Mouse (Mus musculus) telencephalon, adult 2 months (tissue): ENCODE measurements around the gene Tspan10.

Experiments
- DNase-seq: peaks from one replicate; pipeline ENCODE4 v3.0.0-alpha.2; 2011; ENCODE audit warnings: low read depth, low spot score

Tspan10 gene

DNA sequence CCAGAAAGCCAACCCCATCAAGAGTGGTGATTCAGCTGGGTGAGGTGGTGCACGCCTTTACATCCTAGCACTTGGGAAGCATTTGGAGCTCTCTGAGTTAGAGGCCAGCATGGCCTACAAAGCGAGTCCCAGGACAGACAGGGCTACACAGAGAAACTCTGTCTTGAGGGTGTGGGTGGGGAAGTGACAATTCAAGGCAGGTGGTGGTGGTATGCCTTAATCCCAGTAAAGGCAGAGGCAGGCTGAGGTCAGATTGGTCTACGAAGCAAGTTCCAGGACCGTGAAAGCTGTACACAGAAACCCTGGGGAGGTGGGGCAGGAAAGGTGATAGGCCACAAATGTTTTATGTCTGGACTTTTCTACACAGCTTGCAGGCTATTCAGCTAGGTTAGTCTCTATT, 12.5 kb downstream of the Tspan10 start:
- DNase-seq = no peak

DNA sequence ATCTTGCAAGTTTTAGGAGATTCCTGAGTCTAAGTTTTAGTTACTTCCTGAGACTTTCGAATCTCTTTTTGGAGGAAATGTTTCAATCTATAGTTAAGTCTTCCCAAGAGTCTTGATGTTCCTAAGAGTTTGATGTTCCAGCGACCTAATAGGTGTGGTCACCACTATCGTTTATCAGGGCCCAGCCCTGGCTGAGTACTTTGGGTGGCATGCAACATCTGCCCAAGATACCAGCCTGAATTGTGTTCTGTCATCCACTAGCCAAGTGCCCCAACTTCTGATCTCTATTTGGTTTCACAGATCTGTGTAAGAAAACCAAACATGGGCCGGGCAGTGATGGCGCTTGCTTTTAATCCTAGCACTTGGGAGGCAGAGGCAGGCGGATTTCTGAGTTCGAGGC, 13.0 kb downstream of the Tspan10 start:
- no peak for DNase-seq

DNA sequence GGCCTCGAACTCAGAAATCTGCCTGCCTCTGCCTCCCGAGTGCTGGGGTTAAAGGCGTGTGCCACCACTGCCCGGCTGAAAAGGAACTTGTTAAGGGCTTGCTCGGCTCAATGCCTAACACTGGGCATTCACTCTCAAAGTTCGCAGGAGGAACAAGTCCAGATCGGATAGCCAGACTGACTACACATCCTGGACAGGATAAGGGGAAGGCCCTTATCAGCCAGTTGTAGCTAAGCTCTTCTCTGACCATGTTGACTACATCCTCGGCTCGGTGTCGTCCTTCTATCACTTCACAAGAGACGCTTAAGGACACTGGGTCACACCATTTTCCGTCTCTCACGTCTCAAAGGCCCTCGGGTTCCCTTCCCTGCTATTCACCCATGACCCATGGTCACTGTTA, 14.9 kb downstream of the Tspan10 start:
- no peak for DNase-seq

DNA sequence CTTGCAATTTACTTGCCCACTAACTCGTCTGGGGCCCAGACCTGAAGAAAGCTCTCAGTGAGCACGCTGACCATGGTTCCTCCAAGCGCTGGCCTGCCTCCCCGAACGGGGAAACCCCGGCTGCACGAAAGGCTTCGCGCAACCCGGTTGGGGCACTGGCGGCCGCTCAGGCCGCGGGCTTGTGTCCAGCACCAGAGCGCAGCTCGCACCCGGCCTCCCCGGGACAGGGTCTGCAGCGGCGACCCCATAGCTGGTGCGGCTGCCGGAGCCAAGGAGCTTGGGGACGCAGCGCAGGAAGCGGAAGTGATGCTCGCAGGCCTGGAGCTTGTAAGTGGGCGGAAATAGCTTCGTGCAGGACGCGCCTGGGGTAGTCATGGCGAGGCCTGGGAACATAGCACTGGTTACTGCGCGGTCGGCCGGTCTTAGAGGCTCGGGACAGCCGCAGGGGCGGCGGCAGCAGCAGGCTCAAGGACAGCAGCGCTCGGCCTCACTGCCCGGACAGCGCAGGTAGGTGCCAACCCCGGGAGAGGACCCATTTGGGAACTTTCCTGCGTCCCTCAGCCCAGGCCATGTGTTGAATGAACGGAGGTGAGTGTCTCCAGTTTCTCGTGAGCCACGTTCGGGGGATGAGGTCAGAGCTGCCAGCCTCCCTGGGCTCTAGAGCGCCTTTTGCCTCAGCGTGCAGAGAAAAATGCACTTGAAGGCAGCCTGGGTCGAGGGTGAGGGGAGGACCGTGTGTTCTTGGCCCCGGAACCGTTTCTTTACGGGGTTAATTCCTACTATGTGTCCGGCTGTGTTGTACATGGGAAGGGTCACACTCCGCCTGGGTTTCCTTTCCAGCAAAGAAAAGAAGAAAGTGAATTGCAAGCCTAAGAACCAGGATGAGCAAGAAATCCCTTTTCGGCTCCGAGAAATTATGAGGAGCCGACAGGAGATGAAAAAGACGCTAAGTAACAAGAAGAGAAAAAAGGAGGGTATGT, 15.6 kb downstream of the Tspan10 start, which contains the start of the genes Oxld1 and Ccdc137:
Gene Oxld1, minus strand, starts transcription at position 297 of the 980 bp plus-strand sequence.
Gene Ccdc137, plus strand, starts transcription at position 344 of the 980 bp plus-strand sequence.
- DNase-seq = peak; percentile 86

DNA sequence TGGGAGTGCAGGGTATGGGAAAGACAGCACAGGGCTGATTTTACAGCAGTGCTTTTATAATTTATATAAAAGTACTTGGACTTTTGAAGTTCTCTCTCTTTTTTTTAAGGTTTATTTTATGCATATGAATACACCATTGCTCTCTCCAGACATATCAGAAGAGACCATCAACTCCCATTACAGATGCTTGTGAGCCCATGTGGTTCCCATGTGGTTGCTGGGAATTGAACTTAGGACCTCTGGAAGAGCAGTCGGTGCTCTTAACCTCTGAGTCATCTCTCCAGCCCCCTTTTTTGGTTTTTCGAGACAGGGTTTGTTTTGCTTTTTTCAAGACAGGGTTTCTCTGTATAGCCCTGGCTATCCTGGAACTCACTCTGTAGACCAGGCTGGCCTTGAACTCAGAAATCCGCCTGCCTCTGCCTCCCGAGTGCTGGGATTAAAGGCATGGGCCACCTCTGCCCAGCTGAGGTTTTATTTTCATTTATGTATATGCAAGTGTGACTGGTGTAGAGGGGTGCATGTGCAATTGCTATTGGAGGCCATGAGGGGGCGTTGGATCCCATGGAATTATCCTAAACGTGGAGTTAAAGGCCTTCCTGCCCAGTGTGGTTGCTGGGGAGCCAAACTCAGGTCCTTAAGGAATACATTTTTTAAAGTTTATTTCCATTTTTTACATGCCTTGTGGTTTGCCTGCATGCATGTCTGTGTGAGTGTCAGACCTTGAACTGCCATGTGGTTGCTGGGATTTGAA, 16.6 kb downstream of the Tspan10 start:
- DNase-seq = no peak

DNA sequence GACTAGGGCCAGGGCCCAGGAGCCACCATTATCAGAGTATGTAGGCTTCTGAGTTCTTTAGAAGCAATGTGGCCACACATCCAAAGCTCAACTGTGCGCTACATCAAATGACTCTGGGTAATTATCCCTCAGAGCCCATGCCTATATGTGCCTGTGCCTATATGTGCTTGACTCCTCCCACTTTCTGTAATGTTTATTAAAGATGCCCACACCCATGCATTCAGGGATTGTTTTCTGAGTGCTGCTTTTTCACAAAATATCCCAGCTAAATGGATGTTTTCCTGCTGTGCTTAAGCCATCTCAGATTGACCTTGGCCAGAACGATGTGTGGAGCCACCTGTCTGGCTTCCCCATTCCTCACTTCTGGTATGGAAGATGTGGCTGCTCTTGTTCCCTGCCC, 21.1 kb downstream of the Tspan10 start:
- DNase-seq = no peak

DNA sequence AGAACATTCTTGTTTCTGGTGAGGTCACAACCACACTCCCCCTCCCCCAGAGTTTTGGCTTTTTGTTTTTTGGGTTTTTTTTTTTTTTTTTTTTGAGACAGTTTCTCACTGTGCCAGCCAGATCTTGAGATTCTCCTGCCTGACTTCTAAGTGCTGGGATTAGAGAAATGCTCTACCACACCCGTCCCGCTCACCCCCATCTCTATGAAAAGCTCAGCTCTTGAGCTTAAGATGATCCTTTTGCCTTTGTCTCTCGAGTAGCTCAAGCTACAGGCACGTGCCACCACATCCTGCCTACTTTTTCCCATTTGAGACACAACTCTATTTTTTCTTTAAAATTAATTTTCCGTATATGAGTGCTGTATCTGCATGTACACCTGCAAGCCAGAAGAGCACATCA, 21.9 kb downstream of the Tspan10 start:
- DNase-seq = no peak

DNA sequence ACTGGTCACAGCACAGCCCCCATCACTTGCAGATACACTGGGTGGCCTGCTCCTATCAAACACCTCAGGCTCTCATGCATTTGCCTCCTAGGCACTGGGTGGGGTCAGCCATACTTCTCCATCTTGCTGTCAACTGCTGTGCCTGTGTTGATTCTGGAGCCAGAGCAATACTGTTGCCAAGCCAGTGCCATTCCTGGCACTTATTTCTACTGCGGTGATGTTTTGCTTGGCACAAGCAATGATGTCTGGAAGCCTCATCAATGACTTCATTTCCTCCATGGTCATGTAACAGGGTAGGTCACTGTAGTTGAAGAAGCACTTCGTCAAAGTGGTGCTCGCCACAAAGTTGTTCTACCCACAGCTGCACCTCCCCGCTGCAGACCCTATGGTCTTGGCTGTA, 23.1 kb downstream of the Tspan10 start:
- no peak for DNase-seq

DNA sequence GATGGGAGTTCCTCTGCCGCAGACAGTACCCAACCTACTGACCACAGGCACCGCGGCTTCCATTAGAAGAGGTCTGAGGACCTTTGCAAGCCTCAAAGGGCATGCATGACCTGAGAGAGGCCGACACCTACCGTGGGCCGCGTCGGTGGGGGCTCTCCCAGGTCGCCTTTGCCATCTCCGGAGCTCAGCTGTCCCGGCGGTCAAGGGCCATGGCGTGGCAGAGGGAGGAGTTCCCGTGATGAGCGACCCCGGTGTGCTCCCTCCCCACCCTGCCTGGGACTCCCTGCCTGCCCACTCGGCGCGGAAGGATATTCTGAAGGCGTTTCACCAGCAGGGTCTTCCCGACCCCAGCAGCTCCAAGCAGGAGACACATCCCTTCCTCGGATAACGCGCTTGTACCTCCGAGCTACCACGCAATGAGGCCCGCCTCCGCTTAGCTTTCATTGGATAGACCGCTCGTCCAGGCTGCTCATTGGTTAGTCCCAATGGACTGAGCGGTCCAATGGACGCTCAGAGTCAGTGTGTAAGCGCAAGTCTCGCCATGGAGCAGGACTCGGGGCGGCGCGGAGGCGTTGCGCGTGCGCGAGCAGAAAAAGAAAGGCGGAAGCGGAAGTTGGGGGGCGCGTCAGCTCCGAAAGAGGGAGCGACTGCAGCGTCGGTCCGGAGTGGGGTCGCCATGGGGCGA, 24.7 kb downstream of the Tspan10 start, which contains the start of gene Arl16:
Gene Arl16, minus strand, starts transcription at position 557 of the 685 bp plus-strand sequence.
- peak; percentile 99 for DNase-seq

DNA sequence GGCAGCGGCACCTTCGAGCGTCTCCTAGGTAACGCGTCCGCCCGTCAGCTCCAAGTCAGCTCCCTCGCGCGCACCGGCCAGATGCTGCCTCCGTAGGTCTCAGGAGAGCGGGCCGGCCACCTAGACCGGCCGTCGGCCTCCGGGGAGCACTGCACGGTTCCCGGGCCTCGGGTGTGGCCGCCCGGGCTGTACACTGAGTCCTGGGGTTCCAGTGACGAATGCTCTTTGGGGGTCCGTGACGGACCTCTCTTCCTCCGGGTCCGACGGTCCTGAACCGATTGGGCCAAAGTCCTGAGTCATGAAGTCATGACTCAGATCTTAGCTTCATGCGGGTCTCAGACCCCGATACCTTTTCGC, 25.3 kb downstream of the Tspan10 start:
- no peak for DNase-seq

DNA sequence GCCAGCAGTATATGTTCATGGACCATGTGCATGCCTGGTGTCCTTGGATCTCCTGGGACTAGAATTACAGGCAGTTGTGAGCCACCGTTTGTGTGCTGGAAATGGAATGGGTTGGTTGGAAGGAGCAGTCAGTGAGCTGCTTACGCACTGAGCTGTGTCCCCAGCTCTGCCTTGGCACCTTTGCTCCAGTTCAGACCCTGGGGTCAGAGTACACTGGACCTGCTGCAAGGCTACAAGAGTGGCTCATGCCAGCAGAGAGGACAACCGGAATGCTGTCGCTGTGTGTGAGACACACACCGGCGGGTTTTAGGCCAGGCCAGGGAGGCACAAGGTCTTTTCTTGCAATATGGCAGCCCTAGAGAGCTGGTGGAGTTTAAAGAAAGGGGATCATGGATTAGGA, 29.6 kb downstream of the Tspan10 start:
- DNase-seq = no peak

DNA sequence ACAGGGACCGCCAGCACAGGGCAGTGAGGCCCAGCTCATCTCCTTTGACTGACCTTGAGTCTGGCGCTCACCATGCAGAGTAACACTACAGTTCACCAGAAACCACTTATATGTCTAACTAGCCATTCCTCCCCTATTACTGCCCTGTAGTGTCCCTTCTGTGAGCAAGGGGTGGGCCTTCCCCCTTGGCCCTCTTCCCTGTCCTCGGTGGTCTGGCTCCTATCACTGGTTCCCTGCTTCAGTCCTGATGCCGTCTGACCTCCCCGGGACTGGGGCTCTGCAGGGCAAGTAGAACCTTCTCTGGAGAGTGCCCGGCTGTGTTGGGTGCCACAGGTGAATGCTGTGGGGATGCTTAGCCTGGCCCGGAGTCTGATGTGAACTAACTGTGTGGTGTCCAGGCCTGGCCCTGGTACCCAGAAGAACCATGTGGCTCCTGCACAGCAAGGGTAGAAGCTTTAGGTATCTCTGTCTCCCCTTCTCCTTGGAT, 41.0 kb downstream of the Tspan10 start:
- no peak for DNase-seq

DNA sequence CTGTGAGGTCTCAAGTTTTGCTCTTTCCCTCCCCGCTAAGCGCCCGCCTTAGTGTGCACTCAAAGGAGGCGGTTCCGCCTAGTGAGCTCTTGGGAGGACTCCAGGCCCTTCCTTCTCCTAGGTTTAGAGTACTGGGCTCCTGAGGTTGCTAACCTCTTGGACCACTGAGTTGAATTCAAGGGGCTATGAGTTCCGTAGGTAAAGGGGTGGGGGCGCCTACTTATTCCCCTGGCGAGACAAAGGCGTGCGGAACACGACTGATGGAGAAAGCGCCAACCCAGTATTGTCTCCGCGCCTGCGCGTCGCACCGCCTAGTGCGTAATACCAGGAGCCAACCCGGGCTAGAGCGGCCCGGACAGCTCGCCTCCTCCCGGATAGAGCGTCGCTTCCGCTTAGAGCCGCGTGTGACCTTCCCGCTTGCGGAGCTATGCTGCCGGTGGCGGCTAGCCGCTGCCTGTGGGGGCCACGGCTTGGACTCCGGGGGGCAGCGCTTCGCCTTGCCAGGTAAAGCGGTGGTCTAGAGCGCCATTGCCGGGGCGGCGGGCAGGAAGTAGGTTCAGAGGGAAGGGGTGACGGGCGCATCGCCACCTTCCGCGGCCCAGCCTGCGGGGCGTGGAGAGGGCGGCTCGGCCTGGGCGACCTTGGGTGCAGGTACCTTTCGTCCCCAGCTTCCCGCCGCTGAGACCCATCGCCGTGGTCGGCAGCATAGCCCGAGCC, 42.0 kb downstream of the Tspan10 start, which contains the start of gene Mrpl12:
Gene Mrpl12, plus strand, starts transcription at position 349 of the 717 bp plus-strand sequence.
- DNase-seq = peak; percentile 97

DNA sequence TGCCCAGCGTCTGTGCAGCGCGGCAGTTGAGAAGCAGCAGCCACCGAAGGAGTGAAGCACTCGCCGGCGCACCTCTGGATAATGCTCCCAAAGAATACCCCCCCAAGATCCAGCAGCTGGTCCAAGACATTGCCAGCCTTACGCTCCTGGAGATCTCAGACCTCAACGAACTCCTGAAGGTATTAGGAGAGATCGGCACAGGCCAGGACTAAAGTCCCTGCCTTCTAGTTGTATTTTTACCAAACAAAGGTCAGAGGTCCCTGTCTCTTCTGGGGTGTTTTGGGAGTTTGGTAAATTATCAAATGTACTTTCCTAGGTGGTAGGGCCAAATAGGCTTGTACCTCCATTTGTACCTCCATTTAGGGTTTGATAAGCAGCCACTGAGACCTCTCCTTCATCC, 42.8 kb downstream of the Tspan10 start:
- DNase-seq = no peak

DNA sequence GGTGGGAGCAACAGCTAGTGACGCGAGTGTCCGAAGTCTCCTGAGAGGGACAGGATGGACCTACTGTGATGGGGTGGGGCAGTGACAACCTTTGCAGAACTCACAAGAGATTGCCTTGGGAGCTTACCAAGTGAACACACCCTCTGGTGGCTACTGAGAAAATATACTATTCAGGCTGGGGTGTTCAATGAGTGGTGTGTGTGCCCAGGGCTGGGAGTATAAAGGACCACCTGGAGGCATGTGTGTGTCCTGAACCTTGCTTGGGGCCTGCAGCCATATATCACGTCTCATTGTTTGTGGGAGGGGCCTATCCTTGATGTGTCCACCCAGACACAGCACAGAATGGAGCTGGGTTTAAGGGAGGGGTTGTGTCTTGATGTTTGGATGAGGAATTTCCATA, 46.1 kb downstream of the Tspan10 start:
- DNase-seq = no peak

DNA sequence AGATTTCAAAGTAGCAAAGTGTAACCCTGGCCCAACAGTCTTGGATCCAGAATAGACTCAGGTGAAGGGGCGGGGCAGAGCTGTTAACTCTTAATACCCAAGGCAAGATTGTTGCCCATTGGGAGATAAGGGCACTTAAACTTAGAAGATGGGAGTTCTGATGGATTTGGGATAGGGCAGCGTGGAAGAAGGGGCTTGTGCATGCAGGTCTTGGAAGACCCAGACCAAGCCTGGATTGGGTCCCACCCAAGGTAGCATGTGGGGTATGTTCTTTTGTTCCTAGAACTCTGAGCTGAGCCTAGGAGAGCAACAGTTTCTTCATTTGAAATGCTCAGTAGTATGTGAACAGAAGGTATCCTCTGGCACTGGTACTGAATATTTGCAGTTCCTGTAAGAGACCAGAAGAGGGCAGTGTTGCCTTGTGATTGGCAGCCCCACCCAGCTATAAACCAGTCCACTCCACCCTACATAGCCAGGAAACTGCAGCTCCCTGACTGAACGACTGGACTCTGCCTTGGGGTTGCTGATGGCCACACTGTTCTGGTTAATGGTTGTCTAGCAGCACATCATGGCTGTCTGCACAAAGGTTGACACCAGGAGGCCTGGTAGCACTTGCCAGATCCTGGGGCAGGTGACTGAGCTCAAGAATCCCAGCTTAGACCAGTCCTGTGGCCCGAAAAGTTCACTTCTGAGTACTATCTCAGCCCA, 46.8 kb downstream of the Tspan10 start:
- DNase-seq = peak; percentile 53

DNA sequence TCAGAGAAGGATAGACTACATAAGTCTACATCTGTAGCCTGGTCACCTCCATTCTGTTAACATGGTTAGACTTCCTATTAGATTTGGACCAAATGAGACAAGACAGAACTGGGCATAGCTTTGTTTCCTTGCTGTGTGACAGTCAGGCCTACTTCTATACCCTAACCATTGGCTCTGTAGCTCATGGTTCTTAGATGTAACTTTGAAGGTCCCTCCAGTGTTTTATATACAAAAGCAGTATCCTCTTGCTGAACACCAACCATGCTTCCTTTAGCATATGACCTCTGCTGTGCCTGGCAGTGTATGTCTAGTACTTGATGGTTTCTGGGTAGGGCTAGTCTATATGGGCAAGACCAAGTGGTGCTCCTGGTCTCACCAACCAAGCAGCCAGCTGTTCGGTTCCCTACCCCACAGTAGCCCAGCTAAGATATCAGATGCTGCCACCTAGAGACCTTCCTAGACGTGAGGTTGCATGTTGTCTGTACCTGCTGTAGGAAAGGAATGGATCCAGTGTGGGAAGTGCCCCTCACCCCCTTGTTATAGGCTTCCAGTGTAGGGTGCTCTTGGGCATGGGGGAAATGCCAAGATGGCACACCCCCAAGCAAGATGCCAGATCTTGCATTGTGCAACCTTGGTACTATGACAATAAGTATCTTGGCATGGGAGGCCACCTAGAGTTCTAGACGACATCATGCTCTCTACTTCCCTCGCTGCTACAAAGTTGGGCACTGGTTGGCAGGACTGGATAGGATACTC, 48.0 kb downstream of the Tspan10 start:
- DNase-seq = no peak

DNA sequence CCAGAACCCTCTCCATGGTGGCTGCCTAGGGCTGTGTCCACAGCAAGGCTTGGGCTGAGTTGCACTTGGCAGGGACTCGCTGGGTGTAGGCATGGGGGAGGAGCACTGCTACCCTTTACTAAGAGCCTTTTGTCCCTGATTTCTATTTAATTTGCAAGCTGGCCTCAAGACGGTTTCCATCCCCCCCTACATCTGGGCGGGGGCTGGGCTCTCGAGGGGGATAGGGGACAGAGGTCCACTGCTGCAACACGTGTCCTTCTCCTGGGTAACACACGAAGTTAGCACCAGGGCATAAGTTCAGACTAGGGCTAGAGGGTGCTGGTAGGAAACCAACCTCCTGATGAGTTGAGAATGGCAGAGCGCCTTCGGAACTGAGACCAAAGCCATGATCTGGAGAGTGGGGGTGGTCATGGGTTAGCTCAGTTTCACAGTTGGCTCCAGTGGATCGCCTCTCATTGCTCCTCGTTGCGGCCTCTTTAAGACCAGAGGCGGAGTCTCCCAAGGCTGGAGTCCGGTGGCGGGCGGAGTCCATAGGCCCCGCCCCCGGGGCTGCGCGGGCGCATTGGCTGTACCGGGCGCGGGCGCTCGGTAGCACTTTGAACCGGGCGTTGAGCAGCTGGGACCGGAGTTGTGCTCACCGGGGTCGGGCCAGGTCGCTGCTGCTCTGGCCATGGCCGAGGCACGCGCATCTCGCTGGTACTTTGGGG, 49.0 kb downstream of the Tspan10 start, which contains the start of gene Slc25a10:
Gene Slc25a10, plus strand, starts transcription at position 524 of the 707 bp plus-strand sequence.
- peak; percentile 65 for DNase-seq
